Mouse (Mus musculus) adrenal gland, adult 18-20 months (tissue): ENCODE measurements around the gene Mrgpra9. TPM values are rescaled to one million over a fixed set of nuclear protein-coding genes. Genes with fewer than 3 reads are reported as not detected.
"Not testable (repeated sequence)": the region's sequence is repeated elsewhere in the genome, so short reads cannot be mapped to it uniquely, and the experiment has no call there.

Source experiments
- DNase-seq, 2 experiments: peaks; one replicate each; pipeline ENCODE4 v3.0.0; 2021 to 2022; ENCODE audit warnings: low spot score in 2 of 2
- long read RNA-seq, 2 experiments: library from polyadenylated mRNA; stranded (forward); transcript quantifications; one replicate each; pipeline ENCODE4 v2.0.0; 2021
- total RNA-seq, 2 experiments: library from RNA; stranded (reverse); gene quantifications; 1 replicate in 1 of 2; 2 replicates in 1 of 2; pipeline ENCODE4 v1.2.3; 2021

Mrgpra9 gene
- not detected for total RNA-seq
- long read RNA-seq, experiment 1 = 0 reads
- long read RNA-seq, experiment 2 = 0 reads

- DNase-seq = no peak
These were observed at the start of gene Mrgpra9 for GRCm38 (mm10) chr7:47252770-47253169. Gene Mrgpra9, minus strand, starts transcription at chr7:47252848.

- not testable (repeated sequence) for DNase-seq
These were observed 47.0 kb upstream of the Mrgpra9 start for GRCm38 (mm10) chr7:47299612-47300011.

- not testable (repeated sequence) for DNase-seq
These were observed 18.9 kb upstream of the Mrgpra9 start for GRCm38 (mm10) chr7:47271547-47271946.

DNA sequence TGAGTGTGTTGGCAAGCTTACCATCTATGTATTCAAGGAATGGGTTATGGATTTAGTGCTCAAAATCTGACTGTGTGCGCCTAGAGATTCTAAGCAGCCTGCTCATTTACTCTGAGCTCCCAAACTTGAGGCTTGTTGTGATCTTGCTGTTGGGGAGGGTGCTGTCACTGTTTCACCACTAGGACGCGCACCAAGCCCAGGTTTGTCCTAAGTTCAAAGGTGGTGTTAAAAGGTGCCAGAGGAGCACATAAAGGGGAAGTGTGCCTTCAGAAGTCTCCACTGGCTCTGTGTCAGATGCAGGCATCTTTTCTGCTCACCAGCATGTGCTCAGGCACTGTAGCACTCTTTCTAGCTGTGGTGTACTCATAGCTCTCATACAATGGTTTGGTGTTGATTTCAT lies 8.0 kb downstream of the Mrgpra9 start:
- DNase-seq = no peak

GRCm38 (mm10) chr7:47204830-47205229 lies 47.8 kb downstream of the Mrgpra9 start, which contains the start of gene Mrgpra6:
Gene Mrgpra6, minus strand, starts transcription at chr7:47204920.
- no peak for DNase-seq

DNA sequence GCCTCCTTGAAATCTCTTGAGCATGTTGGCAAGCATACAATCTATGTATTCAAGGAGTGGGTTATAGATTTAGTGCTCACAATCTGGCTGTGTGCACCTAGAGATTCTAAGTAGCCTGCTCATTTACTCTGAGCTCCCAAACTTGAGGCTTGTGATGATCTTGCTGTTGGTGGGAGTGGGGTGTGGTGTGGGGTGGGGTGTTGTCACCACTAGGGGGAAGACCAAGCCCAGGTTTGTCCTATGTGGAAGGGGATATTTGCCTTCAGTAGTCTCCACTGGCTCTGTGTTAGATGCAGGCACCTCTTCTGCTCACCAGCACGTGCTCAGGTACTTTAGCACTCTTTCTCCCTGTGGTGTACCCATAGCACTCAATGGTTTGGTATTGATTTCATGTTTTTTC lies 57.4 kb downstream of the Mrgpra9 start:
- no peak for DNase-seq

Other genes starting within 250 kb of the Mrgpra9 start
- 10 to 100 TPM; 19.2 to 20.0 TPM for gene Spty2d1, start 244.4 kb downstream of the Mrgpra9 start, total RNA-seq
- gene Tmem86a, start 202.2 kb downstream of the Mrgpra9 start, total RNA-seq = 10 to 100 TPM; 18.6 to 22.3 TPM
- 1 to 10 TPM in 1 of 2 experiments, under 1 TPM in 1; 0.13 to 1.4 TPM for gene Ptpn5, start 119.2 kb downstream of the Mrgpra9 start, total RNA-seq
- gene Mrgpra6, start 47.9 kb downstream of the Mrgpra9 start, total RNA-seq = not detected
- not detected for gene Mrgpra1, start 101.4 kb upstream of the Mrgpra9 start, total RNA-seq
- gene Mrgpra2a, start 199.3 kb upstream of the Mrgpra9 start, total RNA-seq = not detected